Mouse (Mus musculus) c-Kit-positive CD71-negative TER-119-negative erythroid progenitor cells, embryonic 14.5 days (primary cell): ENCODE results near the gene Mroh8.
"Not testable (repeated sequence)": the region's sequence is repeated elsewhere in the genome, so short reads cannot be mapped to it uniquely, and the experiment has no call there.

Experiments used
- DNase-seq: peaks from one replicate; pipeline ENCODE4 v3.0.0-alpha.2; 2013; ENCODE audit warnings: low read depth

The Mroh8 gene

GRCm38 (mm10) chr2:157198405-157198804 is 80.9 kb downstream of the Mroh8 start:
- not testable (repeated sequence) for DNase-seq

- DNase-seq, result no peak
These were observed 88.7 kb downstream of the Mroh8 start for GRCm38 (mm10) chr2:157190651-157191050.

GRCm38 (mm10) chr2:157187223-157187622 is 92.1 kb downstream of the Mroh8 start:
- DNase-seq, result no peak

GRCm38 (mm10) chr2:157186504-157186903 is 92.8 kb downstream of the Mroh8 start:
- DNase-seq, result no peak

GRCm38 (mm10) chr2:157185022-157185660 is 94.2 kb downstream of the Mroh8 start:
- no peak for DNase-seq

- DNase-seq, result no peak
These were observed 101.2 kb downstream of the Mroh8 start for GRCm38 (mm10) chr2:157178167-157178566.

GRCm38 (mm10) chr2:157176248-157176647 is 103.1 kb downstream of the Mroh8 start:
- DNase-seq, result no peak

GRCm38 (mm10) chr2:157174416-157174815 is 104.9 kb downstream of the Mroh8 start:
- DNase-seq, result no peak

GRCm38 (mm10) chr2:157173555-157173954 is 105.8 kb downstream of the Mroh8 start:
- DNase-seq, result no peak

GRCm38 (mm10) chr2:157172984-157173383 is 106.4 kb downstream of the Mroh8 start:
- no peak for DNase-seq

- DNase-seq, result no peak
These were observed 108.7 kb downstream of the Mroh8 start for GRCm38 (mm10) chr2:157170626-157171025.

- DNase-seq, result no peak
These were observed 109.2 kb downstream of the Mroh8 start for GRCm38 (mm10) chr2:157170166-157170565.

GRCm38 (mm10) chr2:157166371-157167080 is 112.8 kb downstream of the Mroh8 start:
- DNase-seq, result no peak

GRCm38 (mm10) chr2:157165312-157166224 is 113.8 kb downstream of the Mroh8 start:
- not testable (repeated sequence) for DNase-seq

- DNase-seq, result no peak
These were observed 115.2 kb downstream of the Mroh8 start for GRCm38 (mm10) chr2:157164101-157164500.
